Mouse (Mus musculus): Measurements from ENCODE around the gene Snx11. TPM values are rescaled to one million over a fixed set of nuclear protein-coding genes. Genes with fewer than 3 reads are reported as not detected.
A peak's percentile ranks its signal among the peaks of the same experiment; 100 is the strongest.

The Snx11 gene
- polyA plus RNA-seq, 1 experiment from 2014 or later = 81.7 TPM

- Histone ChIP-seq H3K4me3 (replicated peaks) (no peak overlapping the region), H3K27me3 (replicated peaks) (no peaks in the 10 kb centered on the region), H3K27ac (replicated peaks) (0 out of 2 replicates have a peak overlapping the region, but pooled peaks have one; percentile 15), H3K4me2 (no peak overlapping the region), H3K9ac (replicated peaks) (no peak overlapping the region), H3K4me1 (peaks cover 19% of the 10 kb centered on the region), H3K36me3 (no peaks in the 10 kb centered on the region), H3K9me3 (replicated peaks) (no peaks in the 10 kb centered on the region)
- ATAC-seq (ENCODE audit: low FRiP score) = no peak
- 53% methylated on average over 5 of the region's 5 CpGs for WGBS
These were observed 19.0 kb downstream of the Snx11 start for GRCm38 (mm10) chr11:96758402-96758801.

DNA sequence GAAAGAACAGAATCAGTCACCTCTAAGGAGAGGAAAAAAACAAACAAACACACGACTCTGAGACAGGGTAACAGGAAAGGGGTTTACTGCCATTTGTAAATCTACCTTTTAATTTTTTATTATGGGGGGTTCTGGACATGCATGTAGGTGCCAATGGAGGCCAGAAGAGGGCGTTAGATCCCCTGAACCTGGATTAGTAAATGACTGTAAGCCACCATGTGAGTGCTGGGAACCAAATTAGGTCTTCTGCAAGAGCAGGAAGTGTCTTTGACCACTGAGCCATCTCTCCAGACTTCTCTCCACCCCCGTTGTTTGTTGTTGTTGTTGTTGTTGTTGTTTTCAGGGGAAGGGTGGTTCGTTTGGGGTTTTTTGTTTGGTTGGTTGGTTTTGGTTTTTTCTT lies 19.9 kb downstream of the Snx11 start:
- no peaks in the 10 kb centered on the region for H3K27me3 ChIP-seq (replicated peaks)
- no peaks in the 10 kb centered on the region for H3K9me3 ChIP-seq (replicated peaks)
- WGBS = 58% methylated on average over 4 of the region's 4 CpGs

DNA sequence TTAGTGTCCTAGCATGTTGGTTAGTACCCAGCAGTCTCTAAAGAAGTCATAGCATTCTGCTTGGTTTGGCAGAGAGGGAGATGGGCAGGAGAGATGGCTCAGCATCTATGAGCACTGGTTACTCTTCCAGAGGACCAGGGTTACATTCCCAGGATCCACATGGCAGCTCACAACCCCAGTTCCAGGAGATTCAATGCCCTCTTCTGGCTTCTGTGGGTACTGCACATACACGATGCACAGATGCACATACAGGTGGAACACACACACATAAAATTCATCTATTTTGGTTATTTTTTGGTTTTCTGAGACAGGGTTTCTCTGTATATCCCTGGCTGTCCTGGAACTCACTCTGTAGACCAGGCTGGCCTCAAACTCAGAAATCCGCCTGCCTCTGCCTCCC lies 22.1 kb downstream of the Snx11 start:
- no peaks in the 10 kb centered on the region for H3K27me3 ChIP-seq (replicated peaks)
- no peak overlapping the region for H3K9ac ChIP-seq (replicated peaks)
- no peak overlapping the region for H3K27ac ChIP-seq (replicated peaks)
- no peaks in the 10 kb centered on the region for H3K36me3 ChIP-seq
- H3K4me2 ChIP-seq = no peak overlapping the region
- H3K4me3 ChIP-seq (replicated peaks) = no peak overlapping the region
- H3K9me3 ChIP-seq (replicated peaks) = no peaks in the 10 kb centered on the region
- peaks cover 3% of the 10 kb centered on the region; the same call in 1 of the 2 replicates for H3K4me1 ChIP-seq
- ATAC-seq (ENCODE audit: low FRiP score) = no peak
- WGBS = 98% methylated on average over 2 of the region's 2 CpGs

More for the DNA sequence above, 19.9 kb downstream of the Snx11 start:
- Histone ChIP-seq H3K4me3 (replicated peaks) (no peak overlapping the region), H3K36me3 (no peaks in the 10 kb centered on the region), H3K4me1 (peaks cover 10% of the 10 kb centered on the region; the same call in 1 of the 2 replicates), H3K4me2 (no peak overlapping the region), H3K9ac (replicated peaks) (no peak overlapping the region), H3K27ac (replicated peaks) (no peak overlapping the region)
- ATAC-seq (ENCODE audit: low FRiP score) = no peak

GRCm38 (mm10) chr11:96747555-96747954 lies 29.8 kb downstream of the Snx11 start:
- peak overlapping the region; percentile 43 for H3K4me2 ChIP-seq
- H3K27ac ChIP-seq (replicated peaks) = peak overlapping the region; percentile 92

DNA sequence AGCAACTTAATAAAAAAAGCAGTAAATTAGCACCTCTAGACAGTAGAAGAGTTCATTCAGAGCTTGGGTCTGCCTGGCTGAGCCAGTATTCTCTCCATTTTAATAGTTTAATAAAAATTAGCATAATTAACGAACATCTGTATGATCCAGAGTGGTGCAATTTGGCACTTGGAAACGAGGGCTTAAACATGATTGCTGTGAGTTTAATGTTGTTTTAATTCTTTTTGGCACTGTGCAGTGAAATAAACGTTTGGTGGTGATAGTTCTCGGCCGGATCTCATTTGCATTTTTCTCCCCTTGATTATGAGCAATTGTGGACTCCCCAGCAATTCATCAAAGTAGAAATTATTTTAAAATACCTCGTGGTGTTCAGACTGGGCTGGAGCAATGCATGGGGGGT lies 30.7 kb downstream of the Snx11 start:
- Histone ChIP-seq H3K9me3 (replicated peaks) (no peaks in the 10 kb centered on the region), H3K4me1 (peaks cover 53% of the 10 kb centered on the region), H3K4me3 (replicated peaks) (no peak overlapping the region), H3K27me3 (replicated peaks) (no peaks in the 10 kb centered on the region), H3K4me2 (peak overlapping the region; percentile 43), H3K9ac (replicated peaks) (no peak overlapping the region), H3K27ac (replicated peaks) (peak overlapping the region; percentile 92), H3K36me3 (no peaks in the 10 kb centered on the region)
- peak; percentile 58 for ATAC-seq (ENCODE audit: low FRiP score)
- WGBS = 29% methylated on average over 6 of the region's 6 CpGs

More at GRCm38 (mm10) chr11:96747555-96747954, 29.8 kb downstream of the Snx11 start:
- H3K36me3 ChIP-seq = no peaks in the 10 kb centered on the region
- H3K4me1 ChIP-seq = peaks cover 44% of the 10 kb centered on the region
- H3K9me3 ChIP-seq (replicated peaks) = no peaks in the 10 kb centered on the region
- H3K9ac ChIP-seq (replicated peaks) = 0 out of 2 replicates have a peak overlapping the region, but pooled peaks have one; percentile 14
- ATAC-seq (ENCODE audit: low FRiP score) = no peak
- no peaks in the 10 kb centered on the region for H3K27me3 ChIP-seq (replicated peaks)
- H3K4me3 ChIP-seq (replicated peaks) = no peak overlapping the region
- WGBS = 52% methylated on average over 3 of the region's 3 CpGs

- peak overlapping the region; percentile 46 for H3K4me2 ChIP-seq
- no peaks in the 10 kb centered on the region for H3K36me3 ChIP-seq
- no peak overlapping the region for H3K4me3 ChIP-seq (replicated peaks)
- H3K4me1 ChIP-seq = peaks cover 71% of the 10 kb centered on the region
- no peak for ATAC-seq (ENCODE audit: low FRiP score)
- H3K27me3 ChIP-seq (replicated peaks) = no peaks in the 10 kb centered on the region
- peak overlapping the region; percentile 92 for H3K27ac ChIP-seq (replicated peaks)
- 0 out of 2 replicates have a peak overlapping the region, but pooled peaks have one; percentile 30 for H3K9ac ChIP-seq (replicated peaks)
- no peaks in the 10 kb centered on the region for H3K9me3 ChIP-seq (replicated peaks)
- whole genome bisulfite sequencing = 34% methylated on average over 4 of the region's 4 CpGs
These were observed 33.5 kb downstream of the Snx11 start for GRCm38 (mm10) chr11:96743891-96744290.

DNA sequence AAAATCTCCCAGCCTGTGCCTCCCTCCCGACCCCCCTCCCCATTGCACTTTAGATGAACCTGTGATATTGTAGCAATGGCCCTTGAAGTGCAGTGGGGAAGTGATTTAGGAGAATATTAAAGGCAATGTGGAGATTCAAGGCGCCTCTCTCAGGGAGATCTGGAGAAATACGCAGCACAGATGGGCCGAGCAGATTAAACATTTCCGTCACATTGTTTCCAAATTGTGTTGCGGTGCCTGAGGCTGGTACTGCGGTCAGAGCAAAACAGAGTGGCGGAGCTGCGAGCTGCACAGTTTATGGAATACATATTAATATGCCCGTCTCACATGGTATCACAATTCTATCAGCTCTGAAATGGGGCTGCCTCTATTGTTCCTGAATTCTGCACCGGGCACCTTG lies 34.4 kb downstream of the Snx11 start:
- Histone ChIP-seq H3K36me3 (no peaks in the 10 kb centered on the region), H3K4me1 (peaks cover 74% of the 10 kb centered on the region), H3K4me2 (peak overlapping the region; percentile 46), H3K27me3 (replicated peaks) (no peaks in the 10 kb centered on the region), H3K9me3 (replicated peaks) (no peaks in the 10 kb centered on the region), H3K4me3 (replicated peaks) (no peak overlapping the region), H3K9ac (replicated peaks) (peak overlapping the region; percentile 30; the same call in 1 of the 2 replicates), H3K27ac (replicated peaks) (peak overlapping the region; percentile 92)
- 0 out of 2 replicates have a peak, but pooled peaks have one; percentile 12 for ATAC-seq (ENCODE audit: low FRiP score)
- 10% methylated on average over 11 of the region's 11 CpGs for WGBS

GRCm38 (mm10) chr11:96741995-96742394 lies 35.4 kb downstream of the Snx11 start:
- WGBS = 4% methylated on average over 12 of the region's 12 CpGs
- ATAC-seq (ENCODE audit: low FRiP score) = peak; percentile 82
- Histone ChIP-seq H3K27me3 (replicated peaks) (no peaks in the 10 kb centered on the region), H3K4me2 (peak overlapping the region; percentile 46), H3K4me3 (replicated peaks) (0 out of 2 replicates have a peak overlapping the region, but pooled peaks have one; percentile 0), H3K27ac (replicated peaks) (peak overlapping the region; percentile 92), H3K36me3 (no peaks in the 10 kb centered on the region), H3K9me3 (replicated peaks) (no peaks in the 10 kb centered on the region), H3K4me1 (peaks cover 74% of the 10 kb centered on the region), H3K9ac (replicated peaks) (peak overlapping the region; percentile 34)

GRCm38 (mm10) chr11:96740796-96741195 lies 36.6 kb downstream of the Snx11 start:
- Histone ChIP-seq H3K4me1 (peaks cover 82% of the 10 kb centered on the region), H3K27me3 (replicated peaks) (no peaks in the 10 kb centered on the region), H3K36me3 (no peaks in the 10 kb centered on the region), H3K27ac (replicated peaks) (peak overlapping the region; percentile 92), H3K9me3 (replicated peaks) (no peaks in the 10 kb centered on the region), H3K4me2 (peak overlapping the region; percentile 46), H3K9ac (replicated peaks) (peak overlapping the region; percentile 44; the same call in 1 of the 2 replicates), H3K4me3 (replicated peaks) (peak overlapping the region; percentile 14)
- no peak for ATAC-seq (ENCODE audit: low FRiP score)
- WGBS = 29% methylated on average over 12 of the region's 12 CpGs

GRCm38 (mm10) chr11:96737673-96738471 lies 39.5 kb downstream of the Snx11 start:
- H3K27me3 ChIP-seq (replicated peaks) = no peaks in the 10 kb centered on the region
- WGBS = 26% methylated on average over 14 of the region's 14 CpGs
- peak overlapping the region; percentile 88 for H3K27ac ChIP-seq (replicated peaks)
- peak overlapping the region; percentile 34; the same call in 1 of the 2 replicates for H3K9ac ChIP-seq (replicated peaks)
- peak overlapping the region; percentile 39 for H3K4me2 ChIP-seq
- H3K9me3 ChIP-seq (replicated peaks) = no peaks in the 10 kb centered on the region
- H3K36me3 ChIP-seq = no peaks in the 10 kb centered on the region
- ATAC-seq (ENCODE audit: low FRiP score) = no peak
- H3K4me1 ChIP-seq = peaks cover 73% of the 10 kb centered on the region
- no peak overlapping the region for H3K4me3 ChIP-seq (replicated peaks)

DNA sequence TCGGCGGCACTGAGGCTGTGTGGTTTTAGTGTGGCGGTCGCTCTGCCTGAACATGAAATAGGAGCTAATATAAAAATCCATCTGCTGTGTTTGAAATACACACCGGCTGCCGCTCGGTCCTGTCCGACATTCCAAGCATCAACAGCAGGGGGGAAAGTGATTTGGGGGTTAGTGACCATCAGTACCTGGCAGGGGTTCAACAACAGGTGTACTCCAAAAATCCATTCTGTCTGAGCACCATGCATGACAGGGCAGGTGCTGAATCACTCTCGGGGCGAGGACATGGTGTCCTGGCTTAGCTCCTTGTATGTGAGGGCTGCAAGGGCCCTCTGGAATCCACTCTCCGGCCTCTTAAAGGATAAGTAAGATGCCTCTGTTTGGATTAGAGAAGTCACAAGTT lies 41.0 kb downstream of the Snx11 start:
- Histone ChIP-seq H3K4me1 (peaks cover 68% of the 10 kb centered on the region), H3K4me2 (peak overlapping the region; percentile 50), H3K4me3 (replicated peaks) (peak overlapping the region; percentile 19), H3K36me3 (no peaks in the 10 kb centered on the region), H3K27me3 (replicated peaks) (no peaks in the 10 kb centered on the region), H3K27ac (replicated peaks) (peak overlapping the region; percentile 90), H3K9me3 (replicated peaks) (no peaks in the 10 kb centered on the region), H3K9ac (replicated peaks) (peak overlapping the region; percentile 37; the same call in 1 of the 2 replicates)
- WGBS = 8% methylated on average over 11 of the region's 11 CpGs
- peak; percentile 40; the same call in 1 of the 2 replicates for ATAC-seq (ENCODE audit: low FRiP score)

DNA sequence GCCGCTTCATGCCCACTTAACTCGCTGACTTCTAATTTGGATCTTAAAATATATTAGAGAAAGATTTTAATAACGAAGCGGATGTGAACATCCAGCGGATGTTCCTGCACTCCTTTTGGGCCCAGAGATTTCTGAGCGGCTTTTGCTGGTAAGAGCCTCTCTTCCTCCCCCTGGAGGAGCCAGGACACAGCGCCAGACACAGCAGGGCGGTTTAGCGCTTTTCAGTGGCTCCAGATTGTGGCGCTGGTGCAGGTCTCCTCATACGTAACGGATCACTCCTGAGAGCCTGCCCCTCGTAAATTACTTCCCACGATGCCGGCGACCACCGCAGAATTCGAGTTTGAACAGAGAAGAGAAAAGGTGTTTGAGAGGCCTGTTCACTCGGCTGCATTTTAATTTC lies 41.5 kb downstream of the Snx11 start:
- peak overlapping the region; percentile 50 for H3K4me2 ChIP-seq
- ATAC-seq (ENCODE audit: low FRiP score) = peak; percentile 87
- peak overlapping the region; percentile 37; the same call in 1 of the 2 replicates for H3K9ac ChIP-seq (replicated peaks)
- no peaks in the 10 kb centered on the region for H3K27me3 ChIP-seq (replicated peaks)
- no peaks in the 10 kb centered on the region for H3K9me3 ChIP-seq (replicated peaks)
- under 1% methylated on average over 19 of the region's 19 CpGs for WGBS
- H3K4me3 ChIP-seq (replicated peaks) = peak overlapping the region; percentile 19
- H3K27ac ChIP-seq (replicated peaks) = peak overlapping the region; percentile 90
- peaks cover 65% of the 10 kb centered on the region for H3K4me1 ChIP-seq
- H3K36me3 ChIP-seq = no peaks in the 10 kb centered on the region

Measured in neural tube, embryonic 15.5 days (tissue).